Mouse (Mus musculus) limb, embryonic 11.5 days (tissue): Measurements from ENCODE around the gene Tmem229b. TPM values are rescaled to one million over a fixed set of nuclear protein-coding genes. Genes with fewer than 3 reads are reported as not detected.

Experiments
- ATAC-seq: fragments of 200-750 bp; cut with Nextera tagmentation; 2 replicates; pipeline ENCODE4 v1.8.0; 2017; ENCODE audit warnings: low read depth; ENCODE audit not compliant: insufficient number of reproducible peaks, low FRiP score, low TSS enrichment
- DNase-seq: peaks from one replicate; pipeline ENCODE4 v3.0.0-alpha.2; 2015; ENCODE audit warnings: low spot score
- H3K27ac ChIP-seq: fragments of 300-500 bp; sonication (generic); replicated peaks from 2 replicates; pipeline ENCODE4 v1.5.1; 2014; ENCODE audit warnings: low read depth, mild to moderate bottlenecking, low read length
- H3K27me3 ChIP-seq: fragments of 300-500 bp; sonication (generic); 2 replicates; pipeline ENCODE4 v1.6.1; 2014; ENCODE audit warnings: mild to moderate bottlenecking, low read length, mixed read lengths; ENCODE audit not compliant: control insufficient read depth, insufficient read depth
- H3K36me3 ChIP-seq: fragments of 300-500 bp; sonication (generic); 2 replicates; pipeline ENCODE4 v1.6.1; 2014; ENCODE audit warnings: mild to moderate bottlenecking, low read length, moderate library complexity, mixed read lengths; ENCODE audit not compliant: control insufficient read depth, insufficient read depth
- H3K4me1 ChIP-seq: fragments of 300-500 bp; sonication (generic); 2 replicates; pipeline ENCODE4 v1.6.1; 2014; ENCODE audit warnings: low read length, mixed read lengths; ENCODE audit not compliant: control insufficient read depth, insufficient read depth
- H3K4me2 ChIP-seq: fragments of 300-500 bp; sonication (generic); 2 replicates; pipeline ENCODE4 v1.6.1; 2014; ENCODE audit warnings: low read depth, mild to moderate bottlenecking, moderate library complexity; ENCODE audit not compliant: severe bottlenecking
- H3K4me3 ChIP-seq: fragments of 300-500 bp; sonication (generic); 2 replicates; pipeline ENCODE4 v1.5.1; 2014; ENCODE audit warnings: low read depth, low read length
- H3K9ac ChIP-seq: fragments of 300-500 bp; sonication (generic); 2 replicates; pipeline ENCODE4 v1.6.1; 2014; ENCODE audit warnings: mild to moderate bottlenecking, low read length
- H3K9me3 ChIP-seq: fragments of 300-500 bp; sonication (generic); 2 replicates; pipeline ENCODE4 v1.6.1; 2016; ENCODE audit warnings: low read length; ENCODE audit not compliant: control insufficient read depth
- WGBS: fragments of 180-500 bp; shearing (Covaris S2); extraction: QIAGEN DNeasy Blood & Tissue Kit; methylation state at CpG from one replicate; pipeline ENCODE4 v1.1.7; 2014; 5-methylcytosine and 5-hydroxymethylcytosine counted together
- polyA plus RNA-seq: library from polyadenylated mRNA; unstranded; fragments of >200 nt; fragmentation: Nextera tagmentation; extraction: Ambion mirVana; gene quantifications from 2 replicates; pipeline ENCODE4 v1.2.1, GENCODE M21; 2014

Tmem229b gene
- polyA plus RNA-seq, 1 experiment from 2014 or later = 1.8 TPM

DNA sequence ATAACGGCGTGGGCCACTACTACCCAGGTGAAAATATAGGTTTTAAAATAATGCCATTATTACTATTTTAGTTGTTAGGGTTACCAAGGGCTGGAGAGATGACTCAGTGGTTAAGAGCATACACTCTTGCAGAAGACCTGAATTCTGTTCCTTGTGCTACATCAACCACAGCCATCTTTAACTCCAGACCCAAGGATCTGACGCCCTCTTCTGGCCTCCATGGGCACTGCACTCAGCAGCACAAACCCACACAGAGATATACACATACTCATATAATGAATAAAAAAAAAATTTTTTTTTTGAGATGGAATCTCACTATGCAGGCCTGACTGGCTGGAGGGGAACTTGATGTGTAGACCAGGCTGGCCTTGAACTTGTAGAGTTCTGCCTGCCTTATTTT is 91.1 kb downstream of the Tmem229b start:
- Histone ChIP-seq H3K9me3 (no peaks in the 10 kb centered on the region), H3K4me3 (no peak overlapping the region), H3K27ac (no peak overlapping the region), H3K36me3 (no peaks in the 10 kb centered on the region), H3K4me2 (no peak overlapping the region), H3K4me1 (peaks cover 5% of the 10 kb centered on the region; the same call in 1 of the 2 replicates), H3K9ac (no peak overlapping the region), H3K27me3 (peaks cover 16% of the 10 kb centered on the region)
- DNase-seq = no peak
- ATAC-seq = no peak
- 64% methylated on average over 3 of the region's 3 CpGs for WGBS

DNA sequence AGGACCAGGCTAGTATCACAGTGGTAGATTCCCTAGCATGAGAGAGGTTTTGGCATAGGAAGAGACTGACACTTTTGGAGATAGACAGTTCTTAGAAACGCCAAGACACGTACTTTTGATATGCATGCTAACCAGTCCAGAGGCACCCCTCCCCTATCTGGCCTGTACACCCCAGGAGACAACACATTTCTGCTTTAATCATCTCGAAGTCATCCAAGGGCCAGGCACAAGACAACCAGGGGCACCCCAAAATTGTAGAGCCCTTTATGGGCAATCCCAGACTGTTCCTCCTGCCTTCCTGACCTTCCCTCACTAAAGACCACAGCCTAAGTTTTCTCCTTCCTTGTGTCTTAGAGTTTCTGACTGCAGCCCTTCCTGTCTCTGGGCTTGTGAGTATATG is 91.9 kb downstream of the Tmem229b start:
- no peak for ATAC-seq
- DNase-seq = no peak
- WGBS = 83% methylated on average over 3 of the region's 3 CpGs
- peaks cover 5% of the 10 kb centered on the region; the same call in 1 of the 2 replicates for H3K4me1 ChIP-seq
- peaks cover 19% of the 10 kb centered on the region for H3K27me3 ChIP-seq
- H3K4me2 ChIP-seq = no peak overlapping the region
- no peak overlapping the region for H3K4me3 ChIP-seq
- no peak overlapping the region for H3K9ac ChIP-seq
- H3K27ac ChIP-seq = no peak overlapping the region
- H3K9me3 ChIP-seq = no peaks in the 10 kb centered on the region
- H3K36me3 ChIP-seq = no peaks in the 10 kb centered on the region

DNA sequence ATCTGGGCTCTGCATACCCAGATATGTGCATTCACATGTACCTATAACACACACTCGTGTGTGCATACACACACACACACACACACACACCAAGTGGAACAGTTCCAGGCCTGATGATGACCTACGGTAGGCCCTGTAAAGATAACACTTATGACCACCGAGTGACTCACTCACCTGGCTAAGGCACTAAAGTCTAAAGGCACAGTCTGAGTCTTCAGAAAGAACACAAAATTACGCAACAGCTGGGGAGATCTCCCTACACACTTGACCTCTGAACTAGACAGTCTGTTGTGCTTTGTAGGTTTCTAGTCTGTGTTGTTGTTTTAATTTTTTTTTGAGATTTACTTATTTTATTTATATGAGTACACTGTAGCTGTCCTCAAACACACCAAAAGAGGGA is 93.0 kb downstream of the Tmem229b start:
- no peak overlapping the region for H3K9ac ChIP-seq
- H3K9me3 ChIP-seq = no peaks in the 10 kb centered on the region
- H3K4me3 ChIP-seq = no peak overlapping the region
- ATAC-seq = no peak
- no peak overlapping the region for H3K27ac ChIP-seq
- H3K4me2 ChIP-seq = no peak overlapping the region
- H3K36me3 ChIP-seq = no peaks in the 10 kb centered on the region
- 89% methylated on average over 4 of the region's 4 CpGs for WGBS
- H3K27me3 ChIP-seq = peaks cover 24% of the 10 kb centered on the region
- H3K4me1 ChIP-seq = peaks cover 5% of the 10 kb centered on the region; the same call in 1 of the 2 replicates
- no peak for DNase-seq

Other genes starting within 250 kb of the Tmem229b start
- 77.3 and 85.3 TPM in 2 replicates for gene Atp6v1d, start 146.0 kb downstream of the Tmem229b start, polyA plus RNA-seq
- gene Eif2s1, start 145.8 kb downstream of the Tmem229b start, polyA plus RNA-seq = 265 and 281 TPM in 2 replicates
- 3.4 and 3.6 TPM in 2 replicates for gene Plek2, start 100.7 kb downstream of the Tmem229b start, polyA plus RNA-seq
- gene Plekhh1, start 21.5 kb upstream of the Tmem229b start, polyA plus RNA-seq = 2.9 and 3.0 TPM in 2 replicates
- 32.2 and 32.4 TPM in 2 replicates for gene Pigh, start 82.0 kb upstream of the Tmem229b start, polyA plus RNA-seq
- gene Arg2, start 123.2 kb upstream of the Tmem229b start, polyA plus RNA-seq = 0.65 and 0.99 TPM in 2 replicates
- gene Vti1b, start 165.0 kb upstream of the Tmem229b start, polyA plus RNA-seq = 84.8 and 89.1 TPM in 2 replicates
- 23.8 and 27.0 TPM in 2 replicates for gene Rdh11, start 184.7 kb upstream of the Tmem229b start, polyA plus RNA-seq
- 2.6 TPM in 2 replicates for gene Rdh12, start 201.3 kb upstream of the Tmem229b start, polyA plus RNA-seq